Mouse (Mus musculus): Measurements from ENCODE around the gene Cdkn2aipnl.

- TF ChIP-seq CTCF (IDR thresholded peaks at IDR 0.05; ENCODE audit: control insufficient read depth, insufficient read depth, insufficient read length) (no peak), MYOG (IDR thresholded peaks at IDR 0.05; ENCODE audit: control insufficient read depth, extremely low read depth, insufficient read length) (no peak), USF1 (IDR thresholded peaks at IDR 0.05; ENCODE audit: low read depth) (no peak), CEBPB (IDR thresholded peaks at IDR 0.05; ENCODE audit: low read depth) (no peak), MAX (IDR thresholded peaks at IDR 0.05) (no peak), MYOD1 (IDR thresholded peaks at IDR 0.05; ENCODE audit: control insufficient read depth, insufficient read length, low read depth) (no peak), FOSL1 (IDR thresholded peaks at IDR 0.05; ENCODE audit: insufficient read depth, low read length, poor library complexity, severe bottlenecking) (no peak)
These were observed 7.4 kb upstream of the Cdkn2aipnl start for GRCm38 (mm10) chr11:51960061-51960460.

Data from C2C12 (cell line).